Mouse (Mus musculus): ENCODE measurements at regions not wholly inside any gene's neighbourhood (a gene's known extent, or its start where the extent isn't known, plus 50 kb on each side); places are given as distances from the start of the nearest gene placed in this dataset.

- TF ChIP-seq USF2 (IDR thresholded peaks at IDR 0.05; ENCODE audit: borderline replicate concordance in 1 of 2, insufficient read depth in 1 of 2, low read depth in 1 of 2, low read length in 2 of 2) (no peak), POLR2A (IDR thresholded peaks at IDR 0.05; ENCODE audit: control insufficient read depth in 1 of 2, insufficient read depth in 1 of 2, low read depth in 1 of 2, low read length in 2 of 2, poor library complexity in 1 of 2) (no peak), ZC3H11A (IDR thresholded peaks at IDR 0.05; ENCODE audit: low read depth, low read length) (no peak), E2F4 (IDR thresholded peaks at IDR 0.05; ENCODE audit: borderline replicate concordance, low read depth, low read length) (no peak), TCF12 (IDR thresholded peaks at IDR 0.05; ENCODE audit: low read depth, low read length) (peak; percentile 24; the same call in 1 of the 2 replicates), POLR2AphosphoS2 (IDR thresholded peaks at IDR 0.05; ENCODE audit: low read length) (no peak)
Observed at GRCm38 (mm10) chr3:107386432-107386831, 53.0 kb upstream of the Rbm15 start (continued).

Measured in MEL (cell line).